In the genomic region with DNA sequence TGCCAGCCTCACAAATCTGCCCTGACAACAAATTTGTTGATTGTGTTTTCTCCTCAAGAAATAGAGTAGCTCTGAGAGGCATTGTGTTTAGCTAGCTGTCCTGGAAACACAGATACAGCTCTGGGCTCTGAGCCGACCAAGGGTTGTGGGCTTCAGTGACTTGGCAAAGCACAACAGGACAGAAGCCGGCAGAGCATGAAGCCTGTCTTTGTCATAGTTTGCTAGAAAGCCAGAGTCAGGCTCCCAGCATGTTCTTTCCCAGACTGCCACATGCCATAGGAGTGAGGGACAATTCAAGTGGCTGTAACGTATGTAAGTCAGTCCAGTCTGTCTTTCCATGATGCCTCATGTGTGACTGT, we compare ENCODE assay signal across 8 mouse cellular contexts.
A peak's percentile ranks its signal among the peaks of the same experiment; 100 is the strongest.
DNase-seq lines count a peak whose midpoint lies in the region; ATAC-seq lines count a peak whose summit lies in the region.

No protein-coding gene starts in this region.

- peaks cover 22% of the 10 kb centered on the region for H3K4me1 ChIP-seq in limb, embryonic 15.5 days
- peaks cover 6% of the 10 kb centered on the region; the same call in 1 of the 2 replicates for H3K4me1 ChIP-seq in limb, embryonic 10.5 days
- peaks cover 12% of the 10 kb centered on the region for H3K4me1 ChIP-seq in forebrain, embryonic 16.5 days (replicated peaks; ENCODE audit: control insufficient read depth, insufficient read depth, low read length)
- peaks cover 24% of the 10 kb centered on the region for H3K4me1 ChIP-seq in kidney, embryonic 15.5 days

- ATAC-seq in limb, embryonic 15.5 days (ENCODE audit: insufficient number of reproducible peaks, low FRiP score, low TSS enrichment, low read depth), result no peak
- ATAC-seq in cerebellum, adult (ENCODE audit: insufficient number of reproducible peaks, low FRiP score, low TSS enrichment), result 0 out of 2 replicates have a peak, but pooled peaks have one; percentile 53
- ATAC-seq in forebrain, embryonic 16.5 days, result peak; percentile 86
- peak; percentile 73 for ATAC-seq in kidney, embryonic 15.5 days (replicated peaks; ENCODE audit: low FRiP score)
- ATAC-seq in megakaryocyte progenitor cell, adult 5-6 weeks (replicated peaks; ENCODE audit: poor library complexity), result no peak

- no peaks in the 10 kb centered on the region for H3K27me3 ChIP-seq in limb, embryonic 15.5 days
- H3K27me3 ChIP-seq in limb, embryonic 10.5 days (ENCODE audit: low read depth, poor library complexity, severe bottlenecking), result no peaks in the 10 kb centered on the region
- H3K27me3 ChIP-seq in forebrain, embryonic 16.5 days (replicated peaks; ENCODE audit: control insufficient read depth, insufficient read depth, low read length), result no peaks in the 10 kb centered on the region
- H3K27me3 ChIP-seq in kidney, embryonic 15.5 days, result no peaks in the 10 kb centered on the region

- no peak for DNase-seq in limb, embryonic 10.5 days (ENCODE audit: low spot score)
- peak; percentile 42 for DNase-seq in retina, postnatal 1 day
- DNase-seq in spleen, adult 18-20 months, result no peak

- H3K4me2 ChIP-seq in limb, embryonic 15.5 days, result no peak overlapping the region
- no peak overlapping the region for H3K4me2 ChIP-seq in forebrain, embryonic 16.5 days (ENCODE audit: low read length)
- no peak overlapping the region for H3K4me2 ChIP-seq in kidney, embryonic 15.5 days

- peak overlapping the region; percentile 47; the same call in 1 of the 2 replicates for H3K27ac ChIP-seq in limb, embryonic 15.5 days
- no peak overlapping the region for H3K27ac ChIP-seq in limb, embryonic 10.5 days
- H3K27ac ChIP-seq in forebrain, embryonic 16.5 days (ENCODE audit: low read length), result peak overlapping the region; percentile 38
- peak overlapping the region; percentile 69 for H3K27ac ChIP-seq in kidney, embryonic 15.5 days

- no peak overlapping the region for H3K4me3 ChIP-seq in limb, embryonic 15.5 days
- H3K4me3 ChIP-seq in limb, embryonic 10.5 days, result no peak overlapping the region
- no peak overlapping the region for H3K4me3 ChIP-seq in forebrain, embryonic 16.5 days (replicated peaks; ENCODE audit: low read length)
- no peak overlapping the region for H3K4me3 ChIP-seq in kidney, embryonic 15.5 days (replicated peaks)

- 68% methylated on average over 3 of the region's 3 CpGs for WGBS in limb, embryonic 15.5 days
- 89% methylated on average over 3 of the region's 3 CpGs for WGBS in limb, embryonic 10.5 days
- WGBS in forebrain, embryonic 16.5 days, result 34% methylated on average over 3 of the region's 3 CpGs
- WGBS in kidney, embryonic 15.5 days, result 36% methylated on average over 3 of the region's 3 CpGs

- no peaks in the 10 kb centered on the region for H3K36me3 ChIP-seq in limb, embryonic 15.5 days
- H3K36me3 ChIP-seq in limb, embryonic 10.5 days, result no peaks in the 10 kb centered on the region
- H3K36me3 ChIP-seq in forebrain, embryonic 16.5 days (ENCODE audit: control insufficient read depth, insufficient read depth), result no peaks in the 10 kb centered on the region
- no peaks in the 10 kb centered on the region for H3K36me3 ChIP-seq in kidney, embryonic 15.5 days

- H3K9ac ChIP-seq in limb, embryonic 15.5 days, result no peak overlapping the region
- no peak overlapping the region for H3K9ac ChIP-seq in forebrain, embryonic 16.5 days (replicated peaks; ENCODE audit: low read depth, low read length)
- no peak overlapping the region for H3K9ac ChIP-seq in kidney, embryonic 15.5 days

- H3K9me3 ChIP-seq in limb, embryonic 15.5 days, result no peaks in the 10 kb centered on the region
- H3K9me3 ChIP-seq in limb, embryonic 10.5 days (replicated peaks), result no peaks in the 10 kb centered on the region
- H3K9me3 ChIP-seq in forebrain, embryonic 16.5 days (ENCODE audit: control insufficient read depth, low read length), result no peaks in the 10 kb centered on the region
- no peaks in the 10 kb centered on the region for H3K9me3 ChIP-seq in kidney, embryonic 15.5 days (replicated peaks)

Comparison
In these comparisons a context has a peak if more than half of its experiments do, and no peak if none do; other contexts are left out.
1. ATAC-seq: peak in cerebellum, adult (single experiment), forebrain, embryonic 16.5 days (single experiment) and kidney, embryonic 15.5 days (single experiment); none in limb, embryonic 15.5 days (single experiment) and megakaryocyte progenitor cell, adult 5-6 weeks (single experiment).